Mouse (Mus musculus) intestine, embryonic 16.5 days (tissue): ENCODE data around the gene Emcn. TPM values are rescaled to one million over a fixed set of nuclear protein-coding genes. Genes with fewer than 3 reads are reported as not detected.

ENCODE experiments used
- ATAC-seq: fragments of 200-750 bp; cut with Nextera tagmentation; 2 replicates; pipeline ENCODE4 v1.8.0; 2017; ENCODE audit warnings: moderate TSS enrichment, moderate library complexity
- H3K27ac ChIP-seq: fragments of 300-500 bp; sonication (generic); 2 replicates; pipeline ENCODE4 v1.5.1; 2014; ENCODE audit warnings: mild to moderate bottlenecking, low read length
- H3K27me3 ChIP-seq: fragments of 300-500 bp; sonication (generic); replicated peaks from 2 replicates; pipeline ENCODE4 v1.6.1; 2014; ENCODE audit warnings: low read length, control low read depth, mixed read lengths; ENCODE audit not compliant: control insufficient read depth, insufficient read depth
- H3K36me3 ChIP-seq: fragments of 300-500 bp; sonication (generic); 2 replicates; pipeline ENCODE4 v1.6.1; 2014; ENCODE audit warnings: low read length, control low read depth; ENCODE audit not compliant: control insufficient read depth, insufficient read depth
- H3K4me1 ChIP-seq: fragments of 300-500 bp; sonication (generic); 2 replicates; pipeline ENCODE4 v1.6.1; 2014; ENCODE audit warnings: low read length, control low read depth, mixed read lengths; ENCODE audit not compliant: control insufficient read depth, insufficient read depth
- H3K4me2 ChIP-seq: fragments of 300-500 bp; sonication (generic); 2 replicates; pipeline ENCODE4 v1.6.1; 2014; ENCODE audit warnings: low read depth, low read length, control low read depth
- H3K4me3 ChIP-seq: fragments of 300-500 bp; sonication (generic); 2 replicates; pipeline ENCODE4 v1.5.1; 2014; ENCODE audit warnings: mild to moderate bottlenecking, low read length
- H3K9ac ChIP-seq: fragments of 300-500 bp; sonication (generic); 2 replicates; pipeline ENCODE4 v1.6.1; 2014; ENCODE audit warnings: low read depth, low read length
- H3K9me3 ChIP-seq: fragments of 300-500 bp; sonication (generic); 2 replicates; pipeline ENCODE4 v1.6.1; 2016; ENCODE audit warnings: low read length, control low read depth; ENCODE audit not compliant: control insufficient read depth
- WGBS: fragments of 180-500 bp; shearing (Covaris S2); extraction: QIAGEN DNeasy Blood & Tissue Kit; methylation state at CpG from one replicate; pipeline ENCODE4 v1.1.7; 2014; 5-methylcytosine and 5-hydroxymethylcytosine counted together
- polyA plus RNA-seq: library from polyadenylated mRNA; unstranded; fragments of >200 nt; fragmentation: Nextera tagmentation; extraction: Ambion mirVana; gene quantifications from 2 replicates; pipeline ENCODE4 v1.2.1, GENCODE M21; 2015

Gene Emcn
- polyA plus RNA-seq, 1 experiment from 2014 or later = 20.3 TPM

DNA sequence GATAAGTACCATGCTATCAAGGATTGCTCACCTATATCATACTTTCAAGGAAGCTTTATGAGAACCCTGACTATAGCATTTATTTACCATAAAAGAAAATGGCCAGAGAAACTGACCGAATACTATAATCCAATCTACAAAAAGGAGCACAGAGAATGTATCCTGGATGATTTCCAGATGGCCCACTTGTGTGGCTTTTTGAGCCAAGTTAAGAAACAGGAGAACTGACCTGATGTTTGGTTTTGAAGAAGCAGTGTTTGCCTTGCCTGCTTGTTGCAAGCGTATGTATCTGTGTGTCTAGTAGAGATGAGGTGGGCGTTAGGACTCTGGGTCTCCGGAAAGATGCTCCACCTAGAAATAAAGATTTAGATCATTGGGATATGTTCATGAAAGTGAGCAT is 125.9 kb downstream of the Emcn start:
- WGBS = 85% methylated on average over 4 of the region's 4 CpGs
- no peak overlapping the region for H3K9ac ChIP-seq
- H3K27ac ChIP-seq = no peak overlapping the region
- no peak for ATAC-seq
- no peaks in the 10 kb centered on the region for H3K9me3 ChIP-seq
- H3K4me2 ChIP-seq = no peak overlapping the region
- no peaks in the 10 kb centered on the region for H3K27me3 ChIP-seq
- H3K36me3 ChIP-seq = no peaks in the 10 kb centered on the region
- H3K4me3 ChIP-seq = no peak overlapping the region
- H3K4me1 ChIP-seq = no peaks in the 10 kb centered on the region

DNA sequence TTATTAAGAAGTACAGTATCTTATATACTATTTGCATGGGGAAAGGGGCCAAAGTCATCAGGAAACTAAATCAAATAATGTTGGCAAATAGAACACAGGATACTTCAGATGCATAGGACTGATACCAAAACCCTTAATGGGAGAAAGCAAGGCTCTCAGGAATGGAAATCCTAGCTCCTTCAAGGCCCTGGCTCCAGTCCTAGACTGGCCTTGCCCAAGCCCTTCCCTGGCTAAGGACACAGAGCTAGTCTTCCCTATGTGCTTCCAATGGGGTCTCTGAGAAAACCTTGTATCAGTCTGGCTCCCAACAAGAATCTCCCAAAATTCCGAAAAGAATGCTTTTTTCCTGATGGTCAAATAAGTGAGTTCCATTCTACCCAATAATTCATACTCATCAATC is 126.5 kb downstream of the Emcn start:
- Histone ChIP-seq H3K4me1 (no peaks in the 10 kb centered on the region), H3K4me3 (no peak overlapping the region), H3K9ac (no peak overlapping the region), H3K4me2 (no peak overlapping the region), H3K27me3 (no peaks in the 10 kb centered on the region), H3K27ac (no peak overlapping the region), H3K36me3 (no peaks in the 10 kb centered on the region), H3K9me3 (no peaks in the 10 kb centered on the region)
- WGBS = 90% methylated on average over 1 of the region's 1 CpGs
- no peak for ATAC-seq

DNA sequence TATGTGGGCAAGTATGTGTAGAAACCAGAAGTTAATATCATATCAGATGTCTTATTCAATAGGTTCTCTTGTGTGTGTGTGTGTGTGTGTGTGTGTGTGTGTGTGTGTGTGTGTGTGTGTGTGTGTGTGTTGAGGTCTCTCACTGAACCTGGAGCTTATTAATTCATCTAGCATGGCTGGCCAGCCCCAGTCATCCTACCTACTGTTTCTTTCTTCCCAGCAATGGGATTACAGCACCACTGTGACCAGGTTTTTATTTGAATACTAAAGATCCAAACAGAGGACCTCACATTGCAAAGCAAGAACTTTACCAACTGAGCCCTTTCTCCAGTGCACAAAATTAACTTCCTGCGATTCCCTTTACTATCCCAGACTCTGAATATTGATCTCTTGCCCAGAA is 131.3 kb downstream of the Emcn start:
- H3K4me2 ChIP-seq = no peak overlapping the region
- WGBS = 74% methylated on average over 1 of the region's 1 CpGs
- H3K9ac ChIP-seq = no peak overlapping the region
- H3K9me3 ChIP-seq = no peaks in the 10 kb centered on the region
- H3K36me3 ChIP-seq = no peaks in the 10 kb centered on the region
- H3K27ac ChIP-seq = no peak overlapping the region
- no peak for ATAC-seq
- H3K27me3 ChIP-seq = no peaks in the 10 kb centered on the region
- no peak overlapping the region for H3K4me3 ChIP-seq
- H3K4me1 ChIP-seq = no peaks in the 10 kb centered on the region

DNA sequence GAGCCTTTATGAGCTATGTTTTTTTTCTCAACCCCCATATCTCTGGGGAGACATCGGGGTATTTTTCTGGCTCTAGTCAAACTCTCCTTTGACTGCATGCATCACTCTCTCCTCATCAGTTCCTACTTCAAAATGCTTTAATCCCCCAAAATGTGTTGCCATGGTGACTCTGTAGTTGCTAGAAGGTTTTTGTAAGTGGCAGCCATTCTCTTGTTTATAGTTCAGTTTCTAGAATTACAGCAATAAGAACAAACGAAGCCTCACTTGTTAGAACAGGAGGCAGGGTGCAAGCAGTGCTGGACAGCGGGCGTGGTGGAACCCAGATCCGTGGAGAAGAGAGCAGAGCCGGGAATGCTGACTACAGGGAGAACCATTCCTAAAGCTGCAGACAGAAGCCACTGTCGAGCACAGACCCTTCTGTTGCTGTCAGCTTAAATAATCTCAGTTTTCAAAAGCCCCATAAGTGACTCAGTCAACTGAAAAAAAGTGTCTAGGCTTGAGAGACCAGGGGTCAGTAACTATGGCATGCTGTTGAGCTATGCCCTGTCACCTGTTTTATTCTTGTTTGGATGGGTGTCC is 139.0 kb downstream of the Emcn start:
- ATAC-seq = no peak
- H3K4me2 ChIP-seq = no peak overlapping the region

DNA sequence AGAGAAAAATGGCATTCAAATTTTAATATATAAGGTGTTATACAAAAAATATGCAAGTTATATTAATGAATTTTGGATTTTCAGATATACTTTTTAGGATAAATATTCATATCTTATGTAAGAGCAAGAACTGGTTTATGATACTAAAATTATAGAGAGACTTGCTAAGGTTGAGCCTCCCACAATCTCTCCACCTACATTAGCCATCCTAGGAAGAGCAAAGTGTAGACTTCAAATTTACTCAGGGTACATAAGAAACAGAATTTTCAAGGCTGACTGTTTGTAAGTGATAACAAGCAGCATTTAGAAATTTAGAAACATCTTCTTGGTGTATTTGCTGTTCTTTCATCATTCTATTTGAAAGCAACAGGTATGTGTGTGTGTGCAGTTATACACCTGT is 140.3 kb downstream of the Emcn start:
- H3K9ac ChIP-seq = no peak overlapping the region
- H3K4me2 ChIP-seq = no peak overlapping the region
- no peak overlapping the region for H3K27ac ChIP-seq
- H3K27me3 ChIP-seq = no peaks in the 10 kb centered on the region
- H3K4me3 ChIP-seq = no peak overlapping the region
- H3K4me1 ChIP-seq = 0 out of 2 replicates have a peak, but pooled peaks cover 3% of the 10 kb centered on the region
- H3K36me3 ChIP-seq = no peaks in the 10 kb centered on the region
- no peak for ATAC-seq
- H3K9me3 ChIP-seq = no peaks in the 10 kb centered on the region

More for the DNA sequence above, 139.0 kb downstream of the Emcn start:
- H3K9ac ChIP-seq = no peak overlapping the region
- WGBS = 59% methylated on average over 7 of the region's 7 CpGs
- H3K9me3 ChIP-seq = no peaks in the 10 kb centered on the region
- 0 out of 2 replicates have a peak, but pooled peaks cover 3% of the 10 kb centered on the region for H3K4me1 ChIP-seq
- no peak overlapping the region for H3K4me3 ChIP-seq
- H3K27me3 ChIP-seq = no peaks in the 10 kb centered on the region
- H3K27ac ChIP-seq = no peak overlapping the region
- no peaks in the 10 kb centered on the region for H3K36me3 ChIP-seq
